ENCODE assay signal across 15 mouse cellular contexts in the genomic region with DNA sequence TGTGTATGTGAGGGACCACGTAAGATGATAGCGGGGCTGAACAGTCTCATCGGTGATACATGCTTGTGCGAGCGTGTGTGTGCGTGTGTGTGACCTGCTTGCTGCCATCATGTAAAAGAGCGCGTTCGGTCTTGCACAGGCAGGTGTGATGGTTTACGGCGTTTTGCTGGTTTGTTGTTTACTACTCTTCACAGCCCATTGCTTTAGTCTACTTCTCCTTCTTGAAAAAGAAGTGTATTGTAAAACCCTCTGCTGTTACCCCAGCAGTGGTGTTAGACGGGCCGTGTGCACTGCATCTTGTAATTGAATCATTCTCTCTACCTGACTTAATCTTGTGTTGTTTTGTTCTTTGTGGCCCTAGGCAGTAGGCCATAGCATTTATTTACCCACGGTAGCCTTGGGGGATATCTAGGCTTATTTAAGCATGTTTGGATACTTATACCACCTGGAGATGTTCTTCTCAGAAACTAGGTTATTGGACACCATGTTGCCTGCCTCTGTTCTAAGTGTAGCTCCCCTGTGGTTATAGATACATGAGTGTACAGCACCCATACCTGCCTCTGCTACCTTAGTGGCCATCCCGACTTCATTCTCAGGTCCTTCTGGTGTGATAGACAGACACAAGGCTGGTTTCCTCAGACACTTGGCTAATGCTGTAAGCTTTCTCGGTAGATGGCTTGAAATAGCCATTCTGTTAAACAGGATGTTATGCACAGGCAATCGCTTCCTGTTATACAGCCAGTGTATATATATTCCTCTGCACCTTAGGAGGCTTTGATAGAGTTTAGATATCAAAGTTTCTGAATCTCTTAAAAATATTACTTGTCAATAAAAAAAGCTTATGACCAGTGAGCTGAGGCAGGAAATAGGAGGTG.
"Had no signal": no experiment of that assay in that cellular context is flagged by ENCODE, and none has a peak within 500 bp of the region (broad histone marks: within the 10 kb centered on the region; RNA-seq: fewer than 3 reads in every experiment).

No protein-coding gene starts in this region.

- H3K4me1 ChIP-seq: limb, embryonic 12.5 days; midbrain, embryonic 15.5 days had no signal

- ATAC-seq: lung, postnatal 0 days; midbrain, embryonic 15.5 days had no signal

- H3K4me3 ChIP-seq: layer of hippocampus, adult 2 months; limb, embryonic 12.5 days; midbrain, embryonic 15.5 days had no signal

- H3K27ac ChIP-seq: layer of hippocampus, adult 2 months; limb, embryonic 12.5 days; liver, embryonic 14.5 days; midbrain, embryonic 15.5 days had no signal

- H3K9me3 ChIP-seq: limb, embryonic 12.5 days; midbrain, embryonic 15.5 days had no signal

- H3K27me3 ChIP-seq: limb, embryonic 12.5 days; midbrain, embryonic 15.5 days had no signal

- H3K9ac ChIP-seq: limb, embryonic 12.5 days; liver, embryonic 14.5 days; midbrain, embryonic 15.5 days had no signal

- H3K4me2 ChIP-seq: limb, embryonic 12.5 days; midbrain, embryonic 11.5 days; midbrain, embryonic 15.5 days had no signal

- H3K36me3 ChIP-seq: midbrain, embryonic 15.5 days had no signal

- DNase-seq: kidney, adult 11 months; kidney, adult 9 months; kidney, postnatal 10 days; kidney, postnatal 4 days; liver; lung, adult 2 months; lung, postnatal 36 days; thymus, adult 2 months; thymus, postnatal 36 days had no signal
